Mouse (Mus musculus) A20 (cell line): ENCODE measurements around the gene Aplp1.

Source experiments
- DNase-seq: peaks from one replicate; pipeline ENCODE4 v3.0.0-alpha.2; 2011; ENCODE audit warnings: low read depth, low spot score

Gene Aplp1

DNA sequence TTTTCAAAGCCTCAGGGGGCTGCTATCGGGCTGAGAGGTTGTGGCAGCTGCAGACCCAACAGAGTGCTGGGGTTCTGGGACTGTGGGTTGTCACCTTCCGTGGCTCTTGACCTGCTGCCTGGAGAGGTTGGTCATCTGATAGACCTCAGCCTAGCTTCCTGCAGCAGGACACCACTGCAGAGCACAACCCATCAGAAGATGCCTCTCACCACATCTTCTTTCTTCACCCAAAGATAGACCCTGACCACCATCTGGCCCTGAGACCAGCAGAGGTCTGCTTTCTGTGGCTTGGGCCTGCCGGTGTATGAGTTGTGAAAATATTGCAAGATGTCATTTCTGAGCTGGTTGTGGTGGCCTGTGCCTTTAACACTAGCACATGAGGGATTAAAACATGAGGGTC, 34.3 kb downstream of the Aplp1 start:
- no peak for DNase-seq

DNA sequence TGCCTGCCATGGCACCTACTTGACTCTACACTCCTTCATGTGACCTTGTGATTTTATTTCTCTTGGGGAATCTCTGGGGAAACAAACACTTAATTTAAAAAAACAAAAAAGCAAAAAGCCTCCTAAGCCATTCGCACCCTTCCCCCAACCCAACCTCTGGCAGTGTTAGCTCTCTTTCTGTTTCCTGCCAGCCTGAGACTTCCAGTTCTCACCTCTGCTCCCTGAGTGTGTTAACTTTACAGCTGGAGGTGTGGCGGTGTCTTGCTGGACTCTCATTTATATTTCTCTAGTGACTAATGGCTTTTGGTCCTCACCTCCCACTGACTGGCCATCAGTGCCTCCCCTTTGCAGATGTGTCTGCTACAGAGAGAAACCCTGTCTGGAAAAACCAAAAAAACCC, 35.5 kb downstream of the Aplp1 start:
- no peak for DNase-seq

- no peak for DNase-seq
Observed at GRCm38 (mm10) chr7:30408639-30409038, 36.7 kb downstream of the Aplp1 start.

- no peak for DNase-seq
Observed at GRCm38 (mm10) chr7:30402343-30402742, 43.0 kb downstream of the Aplp1 start.

DNA sequence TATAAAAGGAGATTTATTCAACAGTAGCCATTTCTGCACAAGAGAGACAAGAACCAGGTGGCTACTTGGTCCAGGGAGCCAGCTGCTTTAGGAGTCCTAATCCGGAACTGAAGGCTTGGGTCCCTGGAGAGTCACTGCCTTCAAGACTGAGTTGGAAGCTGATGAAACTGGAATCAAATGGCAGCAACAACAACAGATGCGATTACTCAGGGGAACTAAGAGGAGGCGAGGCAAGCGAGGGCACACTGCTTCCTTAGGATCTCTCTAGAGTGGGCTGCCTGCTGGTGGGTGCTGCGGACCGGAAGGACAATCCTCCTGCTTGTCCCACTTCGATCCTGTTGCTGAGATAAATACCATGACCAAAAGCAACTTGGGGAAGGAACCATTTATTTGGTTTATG, 45.7 kb downstream of the Aplp1 start:
- no peak for DNase-seq

- DNase-seq, result peak; percentile 73
Observed at GRCm38 (mm10) chr7:30394871-30395270, 50.5 kb downstream of the Aplp1 start.

- DNase-seq, result peak; percentile 73
Observed at GRCm38 (mm10) chr7:30394379-30394778, 51.0 kb downstream of the Aplp1 start.

GRCm38 (mm10) chr7:30393631-30394030, 51.7 kb downstream of the Aplp1 start:
- DNase-seq, result no peak

- DNase-seq, result no peak
Observed at GRCm38 (mm10) chr7:30392746-30393520, 52.4 kb downstream of the Aplp1 start.
